Mouse (Mus musculus): Measurements from ENCODE around the gene Tmem87b.

Tmem87b gene

DNA sequence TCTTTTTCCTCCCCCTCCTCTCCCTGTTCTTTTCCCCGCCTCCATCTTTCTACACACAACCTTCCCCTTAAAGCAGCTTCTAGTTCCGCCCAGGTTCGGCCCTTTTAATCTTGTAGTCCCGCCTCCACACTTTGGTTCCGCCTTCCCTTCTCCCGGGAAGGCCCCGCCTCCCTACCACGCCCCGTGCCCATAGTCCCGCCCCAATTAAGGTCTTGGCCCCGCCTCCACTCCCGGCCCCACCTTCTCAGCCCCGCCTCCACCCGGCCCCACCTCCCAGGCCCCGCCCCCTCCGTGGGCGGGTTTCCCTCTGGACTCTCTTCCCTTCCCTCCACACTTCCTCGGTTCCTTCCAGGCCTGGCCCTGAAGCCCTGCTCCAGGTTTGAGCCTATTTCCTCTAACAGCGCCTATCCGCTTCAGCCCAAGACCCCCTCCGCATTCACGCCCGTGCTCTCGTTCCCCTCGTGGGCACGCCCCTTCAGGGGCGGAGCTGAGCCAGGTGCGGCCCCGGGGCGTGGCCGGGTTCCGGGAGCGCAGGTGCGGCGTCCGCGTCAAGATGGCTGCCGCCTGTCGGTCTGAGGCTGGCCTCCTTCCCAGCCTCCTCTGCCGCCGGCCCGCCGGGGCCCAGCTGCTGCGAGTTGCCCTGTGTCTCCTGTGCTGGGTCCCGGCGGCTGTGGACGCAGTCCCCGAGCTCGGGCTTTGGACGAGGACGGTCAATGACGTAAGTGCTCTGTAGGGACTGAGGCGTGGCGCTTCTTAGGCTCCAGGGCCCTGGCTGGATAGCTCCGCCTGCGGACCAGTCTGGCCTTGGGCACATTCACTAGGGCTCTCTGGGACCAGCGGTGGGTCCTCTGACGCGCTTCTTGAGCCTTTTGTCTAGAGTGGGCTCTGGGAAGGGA lies at the start of gene Tmem87b:
TSS of gene Tmem87b (plus strand) at position 333 of the 896 bp plus-strand sequence.
- peak; percentile 94 to 98 for DNase-seq

DNA sequence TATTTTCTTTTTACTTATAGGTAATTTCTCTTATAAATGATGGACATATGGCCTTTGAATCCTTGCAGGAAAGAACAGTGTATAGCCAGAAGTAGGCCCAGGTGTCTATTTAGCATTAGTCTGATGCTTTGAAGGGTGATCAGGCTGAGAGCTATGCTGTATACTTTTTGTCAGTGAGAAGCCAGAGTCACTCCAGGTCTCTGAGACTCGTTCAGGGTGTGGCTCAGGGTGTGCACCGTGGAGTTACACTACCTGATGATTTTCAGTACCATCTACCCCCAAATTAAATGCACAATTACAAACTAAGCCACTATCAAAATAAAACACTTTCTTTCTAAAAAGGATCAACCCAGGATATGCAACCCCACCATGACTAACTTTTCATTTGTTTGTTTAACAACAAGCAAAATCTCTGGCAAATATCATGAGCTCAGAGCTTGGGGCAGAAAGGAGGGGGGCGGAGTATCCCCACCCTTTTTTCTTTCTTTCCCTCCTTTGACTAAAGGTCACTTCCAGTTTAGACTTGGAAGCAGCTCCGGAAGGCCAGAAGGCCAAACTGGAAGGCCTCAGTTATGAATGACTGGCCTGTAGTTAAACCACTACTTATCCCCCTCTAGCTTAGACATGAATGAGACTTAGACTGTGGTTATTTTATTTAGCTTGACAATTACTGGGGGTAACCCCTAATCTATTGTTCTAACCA lies 49.2 kb upstream of the Tmem87b start:
- DNase-seq = peak; percentile 40 to 61

DNA sequence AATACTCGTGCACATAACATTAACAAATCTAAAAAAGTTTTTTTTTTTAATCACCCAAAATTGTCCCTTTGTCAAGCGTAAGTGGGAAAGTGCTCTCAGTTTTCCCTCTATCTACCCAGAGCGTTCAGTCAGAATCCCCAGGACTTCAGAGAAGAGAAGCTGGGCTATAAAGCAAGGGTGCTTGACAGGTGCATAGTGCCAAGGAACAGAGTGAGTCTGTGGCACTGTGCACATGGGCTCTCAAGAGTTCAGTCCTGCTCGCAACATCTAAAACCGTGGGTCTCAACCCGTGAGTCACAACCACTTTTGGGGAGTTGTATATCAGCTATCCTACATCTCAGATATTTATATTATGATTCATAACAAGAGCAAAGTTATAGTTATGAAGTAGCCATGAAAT lies 47.4 kb upstream of the Tmem87b start:
- DNase-seq = no peak

DNA sequence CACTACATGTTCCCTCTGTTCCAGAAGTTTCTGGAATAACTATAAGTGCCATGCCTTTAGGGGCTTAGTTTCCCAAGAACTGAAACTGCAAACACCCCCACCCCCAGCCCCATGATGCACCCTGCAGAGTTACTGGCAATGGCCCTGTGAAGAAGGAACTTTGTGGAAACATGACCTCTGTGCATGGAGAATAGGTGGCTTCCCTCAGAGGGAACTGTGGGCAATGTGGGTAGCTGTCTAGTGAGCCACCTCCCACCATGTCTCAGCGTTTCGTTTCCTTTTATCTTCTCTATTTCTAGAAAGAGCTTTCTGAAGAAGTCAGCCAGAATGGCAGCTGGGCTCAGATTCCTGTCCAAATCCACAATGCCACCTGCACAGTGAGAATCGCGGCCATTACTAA lies 46.9 kb upstream of the Tmem87b start:
- no peak for DNase-seq

DNA sequence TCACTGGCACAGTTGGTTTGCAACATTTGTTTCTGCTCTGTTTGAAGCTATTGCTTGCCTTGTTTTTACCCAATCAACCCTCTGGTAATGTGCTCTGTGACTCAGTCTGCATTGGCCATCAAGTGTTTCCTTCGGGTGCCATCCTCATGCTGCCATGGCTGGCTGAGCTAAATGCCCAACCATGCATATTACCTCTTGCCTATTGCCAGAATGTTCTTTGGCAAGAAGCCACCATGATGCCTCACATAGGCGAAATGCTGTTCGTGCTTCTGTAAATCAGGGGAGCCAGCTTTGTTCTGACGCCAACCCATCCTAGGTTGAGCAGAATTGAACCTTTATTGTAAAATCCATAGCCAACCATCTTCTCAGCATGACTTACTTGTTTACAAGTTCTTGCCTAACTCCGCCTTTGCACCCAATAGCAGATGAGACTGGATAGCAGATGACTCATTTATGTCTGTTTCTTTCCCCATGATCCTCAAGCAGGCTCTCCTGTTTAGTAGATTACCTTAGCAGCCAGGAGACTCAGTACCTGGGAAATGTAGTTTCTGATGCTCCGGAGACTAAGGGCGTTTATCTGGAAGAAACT lies 46.1 kb upstream of the Tmem87b start:
- DNase-seq = peak in 1 of 2 experiments; percentile 21

DNA sequence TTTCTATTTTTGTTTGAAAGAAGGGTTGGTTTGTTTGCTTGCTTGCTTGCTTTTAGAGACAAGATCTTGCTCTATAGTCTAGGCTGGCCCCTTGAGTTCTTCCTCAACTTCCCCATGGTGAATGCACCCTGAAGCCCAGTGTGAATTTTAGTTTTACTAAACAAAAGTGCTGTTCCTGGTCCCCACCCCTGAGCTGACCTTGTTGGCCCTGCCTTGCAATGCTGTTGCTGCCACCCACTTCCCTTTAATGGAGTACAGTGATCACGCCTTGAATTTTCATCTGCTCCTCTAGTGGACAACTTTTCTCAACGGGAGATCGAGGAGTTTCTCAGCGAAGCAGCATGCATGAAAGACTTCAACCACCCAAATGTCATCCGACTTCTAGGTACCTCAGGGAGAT lies 35.7 kb upstream of the Tmem87b start:
- DNase-seq = no peak

DNA sequence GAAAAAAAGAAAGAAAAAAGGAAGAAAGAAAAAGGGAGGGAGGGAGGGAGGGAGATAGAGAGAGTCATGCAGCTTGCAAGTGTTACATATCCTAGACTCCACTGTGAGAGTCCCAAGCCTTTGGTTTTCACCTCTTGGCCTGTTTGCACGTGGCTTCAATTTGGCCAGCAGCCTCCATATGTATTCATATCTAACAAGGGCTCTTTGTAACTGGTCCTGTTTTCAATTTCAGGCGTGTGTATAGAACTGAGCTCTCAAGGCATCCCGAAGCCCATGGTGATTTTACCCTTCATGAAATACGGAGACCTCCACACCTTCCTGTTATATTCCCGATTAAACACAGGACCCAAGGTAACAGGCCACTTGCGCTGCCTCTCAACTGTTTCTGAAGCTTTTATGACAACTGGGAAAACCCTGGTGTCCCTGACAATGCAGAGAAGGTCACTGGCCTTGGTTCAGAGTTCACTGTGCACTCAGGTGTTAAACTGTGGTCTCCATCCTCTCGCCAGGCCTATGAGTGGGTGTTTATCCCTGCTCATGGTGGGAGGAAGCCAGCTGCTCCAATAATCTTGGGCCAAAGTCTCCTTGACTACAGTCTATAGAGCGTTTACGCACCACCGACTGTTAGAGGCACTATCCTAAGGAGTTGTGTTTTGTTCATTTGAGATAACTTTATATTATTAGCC lies 34.1 kb upstream of the Tmem87b start:
- DNase-seq = peak; percentile 45 to 48

DNA sequence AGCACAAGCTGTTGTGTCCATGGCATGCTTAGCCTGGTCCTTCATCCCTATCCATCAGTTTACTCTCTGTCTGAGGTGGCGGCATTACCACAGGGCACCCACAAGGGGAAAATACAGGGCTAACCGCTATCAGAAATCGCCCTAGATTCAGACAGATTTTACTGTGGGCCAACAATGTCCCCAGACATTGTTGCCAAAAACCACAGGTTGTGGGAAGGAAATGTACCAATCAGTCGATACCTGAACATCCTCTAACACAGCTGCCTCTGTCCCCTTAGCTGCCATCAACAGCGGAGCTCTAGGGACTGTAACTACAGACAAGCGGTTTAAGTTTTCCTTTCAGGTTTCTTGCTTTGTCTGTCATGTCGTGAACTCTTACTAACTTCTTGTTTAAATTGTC lies 33.1 kb upstream of the Tmem87b start:
- no peak for DNase-seq

DNA sequence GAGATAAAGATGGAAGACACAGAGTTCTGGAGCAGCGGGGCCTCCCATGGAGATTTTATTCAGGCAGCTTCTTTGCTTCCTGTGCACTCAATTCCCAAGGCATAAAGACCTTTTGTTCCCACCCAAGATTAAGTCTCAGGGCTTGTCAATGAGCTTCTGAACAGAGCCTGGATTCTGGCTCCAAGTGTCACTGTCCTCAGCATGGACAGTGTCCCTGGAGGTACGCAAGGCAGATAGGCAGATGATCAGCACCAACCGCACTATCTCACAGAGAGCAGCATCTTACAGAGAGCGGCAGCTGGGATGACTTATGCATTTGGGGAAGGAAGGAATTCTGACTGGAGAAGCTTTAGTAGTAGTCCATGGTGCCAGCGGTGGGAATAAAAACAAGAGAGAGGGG lies 31.6 kb upstream of the Tmem87b start:
- no peak for DNase-seq

DNA sequence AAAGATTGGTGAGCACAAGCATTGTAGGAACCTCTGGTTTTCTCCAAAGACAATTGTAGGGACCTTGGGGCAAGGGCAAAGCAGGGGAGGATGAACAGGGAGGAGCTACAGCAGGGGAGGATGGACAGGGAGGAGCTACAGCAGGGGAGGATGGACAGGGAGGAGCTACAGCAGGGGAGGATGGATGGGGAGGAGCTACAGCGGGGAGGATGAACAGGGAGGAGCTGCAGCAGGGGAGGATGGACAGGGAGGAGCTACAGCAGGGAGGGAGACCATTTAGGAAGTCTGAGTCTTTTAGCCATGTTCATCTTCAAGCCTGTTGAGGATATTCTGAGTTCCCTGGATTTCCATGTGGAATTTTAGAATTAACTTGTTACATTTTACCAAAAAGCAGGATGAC lies 31.1 kb upstream of the Tmem87b start:
- DNase-seq = no peak

DNA sequence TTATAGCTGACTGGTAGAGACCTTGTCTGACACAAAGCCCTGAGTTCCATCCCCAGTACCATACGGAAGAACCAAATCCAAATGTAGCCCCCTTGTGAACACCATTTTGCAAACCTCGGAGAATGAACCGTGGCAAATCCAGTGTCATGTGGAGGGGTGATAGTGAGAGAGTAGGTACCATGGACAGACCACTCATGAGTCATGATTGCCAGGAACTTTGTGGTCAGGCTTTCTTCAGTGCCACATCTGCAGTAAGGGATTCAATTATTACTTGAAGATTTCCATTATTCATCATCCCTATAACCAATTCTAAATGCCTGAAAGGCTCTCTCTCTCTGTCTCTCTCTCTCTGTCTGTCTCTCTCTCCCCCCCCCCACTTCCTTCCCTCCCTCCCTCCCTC lies 30.1 kb upstream of the Tmem87b start:
- no peak for DNase-seq

DNA sequence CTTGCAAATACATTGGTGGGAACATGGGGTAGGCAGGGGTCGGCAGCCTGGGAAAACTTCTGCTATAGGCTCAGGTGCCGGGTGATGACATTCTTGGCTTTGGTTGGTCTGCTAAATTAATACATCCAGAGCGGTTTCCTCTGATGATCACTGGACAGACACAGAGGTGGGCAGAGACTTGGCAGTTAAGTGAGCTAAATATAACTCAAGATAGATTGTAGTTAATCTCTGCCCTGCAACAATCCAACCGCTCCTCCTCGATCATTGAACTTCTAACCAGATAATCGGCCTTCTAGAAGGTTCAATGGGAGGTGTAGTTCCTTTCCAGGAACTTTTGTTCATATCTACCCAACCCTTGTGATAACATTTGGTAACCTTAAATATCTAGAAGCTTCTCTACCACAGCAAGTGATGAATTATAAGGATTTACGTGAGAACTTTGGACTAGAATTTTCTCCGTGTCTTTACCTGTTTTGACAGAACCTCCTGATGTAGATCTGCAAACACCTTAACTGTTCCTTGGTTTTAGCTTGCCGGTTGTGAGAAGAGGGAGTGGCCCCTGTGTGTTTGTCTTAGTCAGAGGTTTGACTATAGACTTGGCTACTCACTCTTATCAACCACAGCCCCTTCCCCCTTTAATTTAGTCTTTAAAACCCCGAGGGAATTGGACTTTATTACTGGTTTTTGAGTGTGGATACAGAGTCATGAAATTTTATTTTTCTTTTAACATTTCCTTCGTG lies 26.9 kb upstream of the Tmem87b start:
- DNase-seq = no peak

DNA sequence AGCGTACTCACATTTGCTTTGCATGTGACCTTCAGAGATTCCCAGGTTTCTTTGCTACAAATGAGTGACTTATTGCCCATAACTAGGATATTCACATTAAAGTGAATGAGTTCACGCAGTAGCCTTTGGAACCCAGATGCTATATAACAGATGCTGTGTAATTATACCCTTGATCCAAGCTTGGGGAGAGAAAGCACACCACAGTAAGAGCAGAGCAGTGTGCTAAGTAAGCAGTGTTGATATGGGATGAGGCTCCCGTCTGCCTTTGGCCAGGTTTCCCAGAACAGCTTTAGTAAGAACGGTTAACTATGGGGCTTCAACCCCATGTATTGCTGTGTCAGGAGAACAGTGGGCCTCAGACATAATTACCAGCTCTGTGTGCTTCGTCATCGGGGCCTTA lies 24.0 kb upstream of the Tmem87b start:
- DNase-seq = no peak

DNA sequence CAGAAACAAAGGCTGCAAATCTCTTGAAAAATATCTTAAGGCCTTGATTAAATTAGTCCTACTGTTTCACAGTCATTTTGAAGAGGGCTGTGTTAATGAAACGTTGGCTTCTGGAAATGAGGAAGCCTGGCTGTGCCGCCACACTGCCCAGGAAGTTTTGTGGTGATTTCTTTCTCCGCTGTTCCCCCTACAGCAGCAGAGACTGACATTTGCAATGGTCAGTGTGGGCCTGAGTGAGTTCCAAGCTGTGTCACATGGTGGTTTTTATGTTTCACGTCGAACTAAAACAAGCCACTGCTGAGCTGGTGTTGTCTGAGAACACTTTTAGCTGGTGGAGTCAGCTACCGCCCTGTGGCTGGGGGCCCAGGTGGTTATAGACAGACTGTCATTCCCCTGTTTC lies 21.5 kb upstream of the Tmem87b start:
- DNase-seq = no peak

DNA sequence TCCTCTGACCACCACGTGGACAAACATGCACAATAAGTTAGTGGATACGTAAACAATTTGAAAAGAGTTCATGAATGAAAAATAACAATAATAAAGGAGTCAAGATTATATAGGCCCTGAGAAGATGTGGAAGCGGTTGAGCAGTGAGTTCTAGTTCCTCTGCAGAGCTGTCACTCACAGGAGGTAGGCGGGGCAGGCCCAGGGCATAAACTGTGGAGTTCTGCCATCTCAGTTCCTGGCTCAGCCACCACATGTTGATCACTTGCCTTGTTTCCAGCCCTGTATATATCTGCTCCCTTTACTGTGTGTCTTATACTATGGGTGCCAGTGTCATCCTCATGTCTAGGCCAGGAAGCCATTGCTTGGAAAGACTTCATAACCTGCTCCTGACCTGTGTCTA lies 14.5 kb upstream of the Tmem87b start:
- no peak for DNase-seq

DNA sequence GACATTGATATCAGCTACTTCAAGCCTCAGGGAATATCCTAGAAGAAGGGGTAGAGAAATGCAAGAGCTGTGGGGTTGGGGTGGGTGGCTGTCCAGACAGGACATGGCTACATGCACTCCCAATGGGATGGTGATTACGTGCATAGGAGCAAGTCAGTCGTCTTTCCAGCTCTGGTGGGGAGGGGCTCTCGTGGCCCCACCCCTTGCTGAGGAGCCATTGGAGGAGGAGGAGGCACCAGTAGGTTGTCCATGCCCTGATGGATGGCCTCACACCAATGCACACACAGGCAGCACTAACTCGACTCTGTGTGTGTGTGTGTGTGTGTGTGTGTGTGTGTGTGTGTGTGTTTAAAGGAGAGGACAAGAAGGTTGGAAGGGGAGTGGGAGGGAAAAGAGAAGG lies 12.6 kb upstream of the Tmem87b start:
- DNase-seq = no peak

DNA sequence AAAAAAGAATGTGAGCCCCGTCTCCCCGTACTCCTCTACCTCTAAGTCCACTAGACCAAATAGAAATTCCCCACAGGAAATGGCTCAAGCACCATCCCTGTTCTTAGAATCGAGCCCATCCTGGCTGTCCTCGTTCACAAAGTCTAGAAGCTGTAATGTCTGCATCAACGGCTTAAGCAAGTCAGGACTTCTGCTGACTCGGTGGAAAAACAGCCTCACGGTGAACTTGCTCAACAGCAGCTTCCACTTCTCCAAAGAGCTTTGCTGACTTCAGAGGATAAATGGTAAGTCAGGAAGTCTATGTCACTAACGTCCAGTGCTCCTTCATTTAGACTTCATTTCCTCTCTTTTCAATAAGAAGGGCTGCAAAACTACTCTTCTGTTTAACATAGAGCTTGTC lies 11.4 kb upstream of the Tmem87b start:
- DNase-seq = peak; percentile 42 to 60

DNA sequence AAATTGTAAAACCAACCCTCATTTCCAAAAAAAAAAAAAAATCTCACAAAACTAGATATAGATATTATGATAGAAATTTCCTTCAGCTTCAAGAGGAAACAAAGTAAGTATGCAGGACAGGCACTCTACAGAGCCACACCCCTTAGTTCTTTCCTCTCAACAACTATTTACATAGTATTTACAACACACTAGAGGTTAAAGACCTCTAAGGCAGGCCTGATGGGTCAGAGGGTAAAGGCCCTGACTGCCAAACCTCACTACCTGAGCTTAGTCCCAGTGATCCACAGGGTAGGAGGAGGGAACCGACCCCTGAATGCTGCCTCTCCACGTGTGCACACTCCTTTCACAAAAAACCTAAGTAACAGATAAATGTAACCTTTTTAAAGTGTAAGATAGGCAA lies 5.2 kb upstream of the Tmem87b start:
- no peak for DNase-seq

DNA sequence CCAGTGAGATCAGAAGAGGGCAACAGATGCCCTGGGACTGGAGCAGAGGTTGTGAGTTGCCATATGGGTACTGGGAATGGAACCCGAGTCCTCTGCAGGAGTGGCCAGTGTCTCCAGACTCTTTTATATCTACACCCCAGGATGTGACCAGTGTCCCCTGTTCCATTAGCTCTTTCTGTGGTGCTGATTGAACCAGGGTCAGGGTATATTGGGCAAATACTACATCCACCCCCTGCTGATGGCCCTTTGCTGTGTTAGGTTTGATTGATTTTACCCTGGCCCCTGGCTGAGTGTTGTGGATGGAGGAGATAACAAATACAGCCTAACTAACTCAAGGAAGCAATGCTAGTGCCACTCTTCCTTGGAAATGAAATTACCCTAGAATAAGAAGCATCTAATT lies 1.6 kb upstream of the Tmem87b start:
- DNase-seq = no peak

DNA sequence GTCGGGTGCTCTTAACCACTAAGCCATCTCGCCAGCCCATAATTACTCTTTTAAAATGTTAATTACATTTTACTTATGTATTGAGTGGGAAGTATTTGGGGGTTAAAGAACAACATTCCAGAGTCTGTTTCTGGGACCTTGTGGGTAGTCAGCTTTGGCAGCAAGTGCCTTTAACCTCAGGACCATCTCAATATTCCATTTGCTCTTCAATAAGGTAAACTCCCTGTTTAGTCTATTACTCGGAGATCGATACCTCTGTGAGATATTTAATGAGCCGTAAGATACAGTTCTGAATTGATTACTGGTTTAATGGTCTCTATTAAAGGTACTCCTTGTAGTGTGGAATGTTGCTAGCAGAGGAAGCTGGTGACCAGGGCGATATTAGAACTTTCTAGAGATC lies 1.0 kb upstream of the Tmem87b start:
- DNase-seq = no peak

DNA sequence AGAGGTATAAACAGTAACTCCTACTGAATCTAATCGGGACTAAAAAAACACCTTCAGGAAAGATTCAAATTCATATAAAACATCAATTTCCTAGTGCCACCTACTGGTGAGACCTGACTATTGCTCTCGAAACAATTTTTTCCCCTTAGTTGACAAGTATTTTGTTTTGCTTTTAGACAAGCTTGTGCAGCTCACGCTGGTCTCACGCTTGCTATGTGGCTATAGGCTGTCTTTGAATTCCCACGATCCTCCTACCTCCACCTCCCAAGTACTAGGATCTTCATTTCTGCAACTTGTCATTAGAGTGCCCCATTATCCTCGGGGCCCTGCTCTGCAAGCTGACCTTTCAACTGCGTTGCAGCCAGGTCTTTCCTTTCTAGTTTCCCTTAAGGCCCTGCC lies 532 bp upstream of the Tmem87b start:
- peak in 1 of 2 experiments; percentile 72 for DNase-seq

DNA sequence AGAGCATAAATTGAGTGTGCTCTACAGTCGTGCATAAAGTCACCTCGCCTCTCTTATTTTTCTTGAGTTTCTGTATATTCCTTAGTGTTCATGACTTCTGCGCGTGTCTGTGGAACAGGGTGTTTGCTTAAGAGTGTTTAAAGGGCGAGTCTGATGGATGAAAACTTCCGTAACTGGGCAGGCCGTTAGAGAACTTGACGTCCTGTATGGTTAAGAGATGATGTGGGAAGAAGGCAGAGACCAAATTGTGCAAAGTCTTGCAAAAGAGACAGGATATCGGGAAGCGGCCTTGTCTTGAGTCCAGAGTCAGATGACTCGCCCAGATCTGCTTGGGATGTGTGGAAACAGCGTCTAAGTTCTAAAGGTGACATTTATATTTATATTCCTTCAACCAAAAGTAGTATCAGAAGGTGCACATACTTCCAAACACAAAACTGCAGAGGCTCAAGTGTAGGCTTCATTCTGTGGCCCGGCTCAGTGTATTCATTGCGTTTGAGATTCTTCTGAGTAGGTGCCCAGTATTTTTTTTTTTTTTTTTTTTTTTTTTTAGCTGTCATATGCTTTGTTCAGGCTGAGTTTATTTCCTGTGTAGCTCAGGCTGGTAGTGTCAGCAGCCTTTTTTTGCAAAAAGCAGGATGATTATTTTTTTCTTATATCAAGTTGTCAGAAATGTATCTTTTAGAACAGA lies 1.2 kb downstream of the Tmem87b start:
- peak; percentile 33 to 54 for DNase-seq

Measured in kidney, postnatal 36 days (tissue).